Mouse (Mus musculus) lung, adult 2 months (tissue): ENCODE data around the gene Kcnip3.

Source experiments
- CTCF ChIP-seq: fragments of 200-500 bp; IDR thresholded peaks from 2 replicates; pipeline ENCODE4 v1.5.1; 2011; ENCODE audit warnings: mild to moderate bottlenecking, low read length, control low read depth; ENCODE audit not compliant: insufficient read depth
- POLR2A ChIP-seq: fragments of 200-500 bp; IDR thresholded peaks from 2 replicates; pipeline ENCODE4 v1.6.1; 2011; ENCODE audit warnings: low read depth, mild to moderate bottlenecking, control low read depth, low read length, borderline replicate concordance; ENCODE audit errors: extremely low read depth

DNA sequence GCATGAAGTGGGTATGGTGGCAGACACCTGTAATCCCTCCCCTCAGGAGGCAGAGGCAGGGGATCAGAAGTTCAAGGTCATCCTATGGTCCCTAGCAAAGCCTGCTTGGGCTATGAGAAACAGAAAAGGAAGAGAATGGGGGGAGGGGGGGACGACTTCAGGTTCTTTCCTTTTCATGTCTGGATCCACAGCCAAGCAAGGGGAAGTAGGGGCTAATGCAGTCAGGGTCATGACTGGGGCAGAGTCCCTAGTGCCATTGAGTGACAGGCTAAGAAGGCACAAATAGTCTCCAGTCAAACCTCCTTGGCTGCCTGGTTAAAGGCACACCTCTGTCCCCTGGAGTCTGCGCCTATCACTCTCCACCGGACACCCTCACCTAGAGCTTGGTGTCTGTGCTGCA is 3.1 kb downstream of the Kcnip3 start:
- TF ChIP-seq CTCF (no peak), POLR2A (no peak)
